Mouse (Mus musculus): ENCODE data around the gene Adgb. TPM values are rescaled to one million over a fixed set of nuclear protein-coding genes. Genes with fewer than 3 reads are reported as not detected.
"Not testable (repeated sequence)": the region's sequence is repeated elsewhere in the genome, so short reads cannot be mapped to it uniquely, and the experiment has no call there.

The Adgb gene
- total RNA-seq (2021): 0.45 and 0.48 TPM in 2 replicates
- long read RNA-seq, experiment 1: 0 reads
- long read RNA-seq, experiment 2, partial matches to known transcripts: 1 of 2 reads
- long read RNA-seq, experiment 2, other reads (novel, unspliced or antisense): 1 of 2 reads

DNA sequence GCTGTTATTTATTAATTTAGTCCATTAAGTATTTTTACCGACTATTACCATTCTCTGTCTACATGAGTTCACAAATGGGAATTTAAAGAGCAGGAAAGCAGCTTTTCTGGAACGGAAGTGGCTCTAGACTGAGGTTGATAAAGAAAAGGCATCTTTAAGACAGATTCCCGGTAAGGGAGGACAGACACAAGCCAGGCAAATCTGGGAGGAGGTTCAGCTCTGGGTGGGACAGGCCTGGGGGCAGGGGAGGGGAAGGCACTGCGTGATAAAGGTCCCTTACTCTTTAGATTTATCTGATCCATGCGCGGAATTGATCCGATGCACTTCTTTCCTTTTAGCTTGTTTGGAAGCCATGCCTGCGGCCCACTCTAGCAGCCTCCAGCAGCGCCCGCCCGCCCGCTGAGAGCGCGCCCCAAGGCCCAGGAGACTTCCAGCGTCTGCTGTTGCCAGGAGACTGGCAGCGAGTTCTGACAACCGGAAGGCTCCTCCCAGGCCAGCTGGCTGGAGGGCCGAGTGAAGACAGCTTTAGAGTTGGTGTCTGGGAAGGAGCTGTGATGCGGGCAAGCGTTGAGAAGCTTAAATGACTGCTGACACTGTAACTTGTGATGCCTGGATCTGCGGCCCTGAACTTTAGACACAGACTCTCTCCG is at the start of gene Adgb:
Adgb (minus strand) TSS at position 366 of the 650 bp plus-strand sequence.
- DNase-seq: peak; percentile 85

DNA sequence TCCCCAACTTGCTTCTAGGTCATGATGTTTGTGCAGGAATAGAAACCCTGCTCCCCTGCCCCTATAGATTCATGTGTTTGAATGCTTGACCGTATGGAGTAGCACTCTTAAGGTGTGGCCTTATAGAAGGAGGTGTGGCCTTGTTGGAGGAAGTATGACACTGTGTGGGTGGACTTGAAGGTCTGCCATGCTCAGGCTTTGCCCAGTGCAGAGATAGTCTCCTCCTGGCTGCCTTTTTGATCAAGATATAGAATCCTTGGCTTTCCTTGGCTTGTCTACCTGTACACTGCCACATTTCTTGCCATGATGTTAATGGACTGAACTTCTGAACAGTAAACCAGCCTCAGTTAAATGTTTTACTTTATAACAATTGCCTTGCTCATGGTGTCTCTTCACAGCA is 8.0 kb upstream of the Adgb start:
- no peak for DNase-seq

DNA sequence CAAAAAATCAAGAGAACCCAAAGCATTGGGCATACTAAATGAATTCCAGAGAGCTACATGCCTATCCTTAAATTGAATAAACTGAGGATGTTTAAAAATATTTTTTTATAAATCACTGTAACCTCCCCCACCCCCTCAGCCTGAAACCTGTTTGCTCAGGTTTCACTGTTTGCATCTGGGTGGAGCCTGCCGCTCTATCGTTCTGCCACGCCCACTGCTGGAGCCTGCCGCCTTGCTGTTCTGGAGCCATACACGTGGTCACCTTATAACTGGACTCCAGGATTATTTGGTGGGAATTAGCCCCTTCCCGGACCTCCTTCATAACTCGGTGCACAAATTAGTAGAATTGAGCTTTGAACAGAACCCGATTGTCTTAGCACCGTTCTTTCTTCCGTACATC is 5.3 kb upstream of the Adgb start:
- not testable (repeated sequence) for DNase-seq

DNA sequence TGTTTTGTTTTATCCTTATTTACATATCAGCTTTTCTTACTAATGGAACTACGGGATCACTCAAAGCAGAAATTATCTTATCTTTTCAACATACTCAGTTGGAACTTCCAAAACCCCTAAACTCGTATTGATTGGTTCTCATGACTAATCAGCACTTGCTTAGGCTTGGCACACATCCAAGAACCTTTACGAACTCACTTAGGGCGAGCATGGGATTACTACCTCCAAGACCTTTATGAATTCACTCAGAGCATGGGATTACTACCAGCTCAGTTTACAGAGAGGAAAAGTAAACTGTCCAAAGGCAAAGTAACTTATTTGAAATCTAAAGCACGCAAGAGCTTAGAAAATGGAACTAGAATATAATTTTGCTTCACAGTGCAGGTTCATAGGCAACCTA is 4.8 kb upstream of the Adgb start:
- DNase-seq: no peak

DNA sequence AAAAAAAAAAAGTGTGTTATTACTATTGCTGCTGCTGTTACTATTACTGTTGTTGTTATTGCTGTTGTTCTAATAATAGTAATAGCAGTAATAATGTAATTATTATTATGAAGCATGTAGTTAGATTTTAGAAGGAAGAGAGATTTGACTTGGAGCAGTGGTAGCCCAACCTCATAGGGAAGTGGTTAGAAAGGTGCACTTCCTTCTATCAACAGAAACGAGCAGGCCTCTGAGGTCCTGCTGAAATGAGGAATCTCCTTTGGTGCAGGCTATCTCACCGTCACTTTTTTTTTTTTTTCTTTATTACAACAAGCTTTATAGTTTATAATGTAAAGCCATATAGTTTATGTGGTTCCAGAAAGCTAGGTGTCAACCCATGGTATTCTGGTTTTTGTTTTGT is 4.4 kb upstream of the Adgb start:
- DNase-seq: no peak

DNA sequence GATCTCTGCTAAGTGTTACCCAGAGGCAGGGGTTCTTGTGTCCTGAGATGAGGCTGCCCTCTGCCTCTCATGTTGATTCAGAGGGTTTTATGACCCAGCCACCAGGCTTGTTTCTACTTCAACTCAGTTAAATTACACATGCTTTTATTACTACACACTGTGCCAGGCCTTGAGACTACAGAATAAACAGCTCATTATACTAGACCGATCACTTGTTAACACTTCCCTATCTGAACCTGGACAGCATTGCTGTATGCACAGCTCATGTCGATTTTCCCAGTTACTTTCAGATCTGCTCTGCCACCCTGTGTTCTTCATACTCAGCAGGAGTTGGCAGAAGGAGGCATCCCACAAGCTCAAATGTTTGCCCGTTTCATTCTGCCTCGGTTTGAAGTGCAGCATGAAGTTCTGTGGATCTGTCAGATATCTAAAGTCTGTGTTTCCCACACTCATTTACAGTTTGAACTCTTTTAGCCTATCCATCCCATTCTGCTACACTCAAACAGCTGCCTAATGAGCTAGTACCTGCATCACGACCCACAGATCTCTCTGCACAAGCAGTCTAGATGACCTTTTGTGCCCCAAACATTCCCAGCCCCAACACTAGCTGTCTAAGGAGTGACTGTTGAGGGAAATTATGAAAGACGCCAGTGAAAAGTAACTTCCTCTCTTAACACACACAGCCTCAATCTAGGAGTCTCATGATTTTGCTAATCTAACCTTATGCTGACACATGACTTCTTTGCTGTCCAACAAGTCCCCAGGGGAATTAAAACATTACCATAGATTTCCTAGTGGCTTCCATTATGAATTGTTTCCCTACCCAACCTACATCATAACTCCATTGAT is 3.2 kb downstream of the Adgb start:
- DNase-seq: no peak

DNA sequence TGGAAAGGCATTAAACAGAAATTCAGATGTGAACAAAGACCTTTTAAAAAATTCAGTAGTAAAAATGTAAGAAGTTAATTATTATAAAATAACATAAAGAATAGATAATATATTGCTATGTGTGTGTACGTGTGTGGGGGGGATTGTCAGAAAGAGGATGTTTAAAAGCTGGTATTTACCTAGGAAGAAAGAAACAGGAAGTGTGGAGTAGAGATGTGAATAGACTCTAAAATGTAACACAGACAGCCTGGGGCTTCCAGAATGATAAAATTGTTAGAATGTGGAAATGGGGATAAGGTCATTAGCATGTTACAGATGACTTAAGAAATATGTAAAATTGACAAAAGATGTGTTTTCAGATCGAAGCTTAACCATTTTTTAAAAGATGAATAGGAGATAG is 12.0 kb downstream of the Adgb start:
- DNase-seq: no peak

DNA sequence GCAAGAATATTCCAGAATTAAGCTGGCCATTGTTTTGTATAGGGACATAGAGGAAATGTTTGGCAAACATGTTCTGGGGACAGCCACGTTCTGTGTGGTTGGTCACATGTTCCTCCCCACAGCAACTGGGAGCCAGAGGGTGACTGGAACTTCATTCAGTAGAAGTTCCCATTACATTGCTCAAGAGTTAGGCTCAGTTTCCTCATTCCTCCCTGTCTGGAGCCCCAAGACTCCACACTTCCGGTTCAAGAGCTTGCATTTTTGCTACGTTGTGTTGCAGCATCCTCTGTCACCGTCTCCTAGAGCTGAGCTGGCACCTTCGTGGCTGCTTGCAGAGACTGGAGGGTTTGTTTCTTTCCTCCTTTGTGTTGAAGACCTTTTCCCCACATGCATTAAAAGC is 15.1 kb downstream of the Adgb start:
- no peak for DNase-seq

DNA sequence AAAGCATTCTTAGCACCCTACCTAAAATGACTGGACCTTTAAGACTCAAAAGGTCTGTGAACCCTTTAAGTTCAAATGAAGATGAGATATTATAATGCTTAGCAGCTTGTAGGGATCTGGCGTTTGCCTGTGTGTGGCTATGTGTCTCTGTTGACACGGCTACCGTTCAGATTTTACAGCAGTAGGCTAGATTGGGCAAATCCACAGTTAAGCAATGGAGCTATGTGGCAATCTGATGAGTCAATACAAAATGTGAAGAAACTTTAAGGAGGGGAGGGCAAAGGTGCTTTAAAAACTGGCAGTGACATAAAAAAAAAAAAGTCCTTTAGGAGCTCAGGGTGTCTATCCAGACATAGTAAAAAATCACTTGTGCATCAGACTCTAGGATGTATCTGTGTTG is 23.1 kb downstream of the Adgb start:
- DNase-seq: peak; percentile 56

DNA sequence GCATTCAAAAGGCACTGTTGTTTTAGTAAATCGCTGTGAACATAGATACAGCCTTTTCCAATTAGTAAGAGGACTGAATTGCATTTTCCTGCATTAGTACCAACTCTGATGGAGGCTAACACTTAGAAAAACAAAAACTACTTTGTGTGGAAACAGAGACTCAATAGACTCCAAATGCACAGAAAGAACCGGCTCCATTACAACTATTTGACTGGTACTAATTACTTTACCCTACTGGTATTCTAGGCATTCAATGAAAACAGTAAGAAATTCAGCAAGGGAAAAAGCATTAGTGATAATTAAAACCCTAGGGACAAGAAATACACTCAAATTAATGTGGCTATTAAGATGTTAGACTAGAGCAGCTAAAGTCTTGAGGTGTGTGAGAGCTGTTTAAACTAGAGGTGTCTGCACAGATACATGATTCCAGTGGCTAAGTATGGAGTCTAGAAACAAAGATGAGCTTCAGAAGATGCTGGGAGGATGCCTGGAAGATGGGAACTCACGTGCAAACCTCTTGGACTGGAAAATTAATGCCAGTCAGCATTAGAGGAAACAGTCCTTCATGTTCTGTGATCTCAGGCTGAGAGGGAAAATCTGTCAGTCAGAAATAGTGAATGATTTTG is 27.2 kb downstream of the Adgb start:
- no peak for DNase-seq

DNA sequence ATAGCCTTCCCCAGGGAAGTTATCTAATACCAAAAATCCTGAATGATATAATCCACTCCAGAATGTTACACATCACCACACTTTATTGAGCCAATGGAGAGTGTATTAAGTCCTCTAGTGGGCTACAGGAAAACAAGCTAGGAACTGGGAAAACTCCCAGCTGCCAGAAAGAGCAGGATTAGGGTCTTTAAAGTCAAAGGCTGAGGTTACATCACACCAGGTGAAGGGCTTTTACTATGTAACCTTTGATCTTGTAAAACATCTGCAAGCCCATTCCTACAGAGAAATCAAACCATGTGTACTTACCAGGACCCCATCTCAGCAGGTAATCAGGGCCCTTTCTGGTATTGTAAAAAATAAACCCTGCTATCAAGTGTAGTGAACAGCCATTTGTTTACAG is 28.6 kb downstream of the Adgb start:
- no peak for DNase-seq

DNA sequence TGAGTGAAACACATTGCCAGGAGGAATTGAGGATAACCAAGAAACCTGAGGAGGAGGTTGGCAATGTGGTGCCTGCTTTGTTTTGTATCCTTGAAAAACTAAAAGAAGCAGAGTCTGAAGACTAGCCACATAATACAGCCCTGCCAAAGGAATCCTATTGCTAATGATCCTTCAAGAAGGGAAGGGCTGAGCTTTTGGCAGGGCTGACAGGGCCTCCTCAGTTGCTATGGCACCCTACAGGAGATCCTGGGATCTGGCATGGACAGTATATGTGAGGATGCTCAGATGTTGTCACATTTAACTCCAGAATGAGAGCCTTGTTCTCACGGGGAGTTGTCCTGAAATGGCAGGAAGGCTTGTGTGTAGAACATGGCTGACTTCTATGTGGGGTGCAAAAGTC is 37.1 kb downstream of the Adgb start:
- DNase-seq: no peak

DNA sequence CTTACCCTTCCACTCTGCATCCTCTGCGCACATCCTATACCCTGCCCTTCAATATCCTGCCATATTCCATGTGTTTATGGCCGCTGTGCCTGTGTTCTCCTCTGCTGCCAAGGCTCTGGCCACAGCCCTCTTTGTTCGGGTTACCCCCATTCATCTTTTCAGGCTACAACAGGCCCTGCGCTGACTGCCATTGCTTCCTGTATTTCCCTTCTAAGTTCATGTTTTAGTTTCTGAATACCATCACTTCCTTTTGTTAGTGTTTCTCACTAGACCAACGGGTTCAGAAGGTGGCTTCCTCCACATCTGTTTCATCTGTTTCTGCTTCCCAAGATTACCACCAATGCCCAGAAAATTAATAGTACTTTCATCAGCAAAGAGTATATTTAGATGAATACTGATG is 42.5 kb downstream of the Adgb start:
- DNase-seq: no peak

DNA sequence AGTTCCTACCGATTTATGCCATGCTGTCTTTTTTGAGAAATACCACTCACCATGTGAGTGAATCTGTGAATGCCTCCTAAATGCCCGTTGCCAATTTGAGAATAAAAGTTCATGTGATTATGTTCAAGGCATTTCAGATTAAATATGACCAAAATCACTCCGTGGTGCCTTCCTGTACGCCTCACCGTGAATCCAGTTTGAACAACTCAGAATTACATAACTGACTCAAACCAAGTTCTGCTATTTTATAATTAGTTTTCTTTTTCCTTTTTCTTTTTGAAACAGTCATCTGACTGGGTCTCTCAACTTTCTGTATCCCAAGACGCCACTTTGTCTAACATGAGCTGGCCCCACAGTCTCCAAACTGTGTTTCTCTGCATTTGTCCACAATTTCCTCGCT is 43.1 kb downstream of the Adgb start:
- no peak for DNase-seq

DNA sequence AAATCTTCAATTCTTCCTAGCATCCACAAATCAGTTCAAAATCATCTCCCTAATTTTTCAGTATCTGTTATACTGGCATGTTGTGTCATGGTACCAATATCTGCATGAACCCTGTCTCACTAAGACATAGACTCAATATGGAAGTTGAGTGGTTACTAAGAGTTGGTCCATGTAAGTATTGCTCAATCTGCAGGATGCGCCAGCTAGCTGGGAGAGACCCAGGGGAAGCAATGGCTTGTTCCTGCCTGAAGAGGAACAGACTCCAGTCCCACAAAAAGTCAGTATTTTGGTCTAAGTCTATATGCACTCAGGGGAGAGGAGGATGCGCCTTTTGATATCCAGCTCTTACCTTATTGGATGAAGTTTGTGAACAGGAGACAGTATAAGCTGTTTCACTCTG is 47.7 kb downstream of the Adgb start:
- DNase-seq: no peak

DNA sequence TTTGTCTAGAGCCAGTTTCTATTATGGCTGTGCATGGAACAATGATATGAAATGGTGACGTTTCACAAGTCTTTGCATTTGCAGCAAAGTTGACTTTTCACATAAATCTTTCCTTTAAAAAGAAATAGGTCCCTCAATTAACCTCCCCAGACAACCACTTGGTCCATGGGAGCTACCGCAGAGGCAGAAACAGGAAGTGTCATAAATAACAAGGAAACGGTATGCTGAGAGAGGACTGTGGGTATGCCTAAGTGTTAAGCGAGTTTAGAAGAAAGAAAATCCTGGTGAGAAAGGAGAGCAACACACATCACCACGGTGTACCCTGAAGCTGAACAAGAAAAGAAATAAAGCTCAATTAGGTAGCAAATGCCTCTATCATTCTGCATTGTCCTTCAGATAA is 61.1 kb downstream of the Adgb start:
- DNase-seq: no peak

DNA sequence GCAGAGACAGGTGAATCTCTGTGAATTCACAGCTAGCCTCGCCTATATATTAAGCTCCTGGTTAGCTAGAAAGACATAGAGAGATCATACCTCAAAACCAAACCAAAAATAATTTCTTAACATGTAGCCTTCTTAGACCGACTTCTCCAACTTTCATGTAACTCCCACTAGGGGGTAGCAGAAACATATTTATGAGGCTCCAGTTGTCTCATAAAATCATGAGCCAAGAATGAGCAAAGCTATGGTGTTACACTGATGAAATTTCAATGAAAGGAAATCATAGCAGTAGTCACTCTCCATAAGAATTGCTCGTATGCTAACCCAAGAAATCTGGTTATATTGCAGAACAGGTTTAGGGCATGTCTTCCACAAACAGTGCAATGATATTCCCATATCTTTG is 64.0 kb downstream of the Adgb start:
- no peak for DNase-seq

DNA sequence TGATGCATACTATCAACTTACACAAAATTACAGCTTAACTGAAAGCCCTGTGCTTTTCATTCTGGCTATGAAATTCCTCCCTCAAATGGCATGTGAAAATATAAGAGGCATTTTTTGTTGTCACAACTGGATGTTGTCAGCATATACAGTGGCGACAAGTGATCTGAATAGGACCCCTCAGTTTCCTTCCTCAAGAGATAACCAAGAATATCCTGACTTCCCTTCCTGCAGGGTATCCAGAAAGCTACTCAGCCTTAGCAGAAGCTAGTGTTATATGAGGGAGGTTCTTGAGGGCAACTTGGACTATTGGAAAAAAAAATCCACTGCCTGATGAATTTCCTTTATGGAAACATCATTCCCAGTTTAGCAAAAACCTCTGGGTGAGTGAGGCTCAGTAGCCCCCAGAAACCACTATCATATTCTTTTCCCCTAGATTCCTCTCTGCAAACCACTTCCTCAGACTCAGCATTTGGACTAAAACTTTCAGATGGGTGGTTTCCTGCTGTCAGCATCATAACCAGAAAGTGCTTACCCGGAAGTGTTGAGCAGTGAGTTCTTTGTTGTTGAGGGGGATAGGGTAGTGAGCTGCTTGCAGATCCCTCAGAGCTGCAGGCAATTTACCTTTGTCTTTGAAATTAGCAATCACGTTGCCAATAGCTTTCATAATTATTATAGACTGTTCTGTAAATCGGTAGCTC is 76.2 kb downstream of the Adgb start:
- no peak for DNase-seq

DNA sequence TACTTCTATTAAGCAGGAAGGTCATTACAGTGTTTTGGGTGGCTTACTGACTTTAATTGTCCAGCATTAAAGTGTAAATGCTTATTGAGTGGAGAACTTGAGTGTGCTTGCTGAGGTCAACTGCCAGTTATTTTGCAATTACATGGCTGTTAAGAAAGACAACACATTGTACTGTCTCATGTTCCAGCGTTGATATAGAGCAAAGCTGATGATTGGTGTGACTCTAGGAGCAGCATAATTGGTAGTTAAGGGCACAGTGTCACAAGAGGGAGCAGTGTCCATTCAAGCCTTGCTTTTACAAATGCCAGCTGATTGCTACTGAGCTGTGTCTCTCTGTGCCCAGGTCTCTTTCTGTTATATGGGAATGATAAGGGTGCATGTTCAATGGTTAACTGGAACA is 97.5 kb downstream of the Adgb start:
- DNase-seq: no peak

DNA sequence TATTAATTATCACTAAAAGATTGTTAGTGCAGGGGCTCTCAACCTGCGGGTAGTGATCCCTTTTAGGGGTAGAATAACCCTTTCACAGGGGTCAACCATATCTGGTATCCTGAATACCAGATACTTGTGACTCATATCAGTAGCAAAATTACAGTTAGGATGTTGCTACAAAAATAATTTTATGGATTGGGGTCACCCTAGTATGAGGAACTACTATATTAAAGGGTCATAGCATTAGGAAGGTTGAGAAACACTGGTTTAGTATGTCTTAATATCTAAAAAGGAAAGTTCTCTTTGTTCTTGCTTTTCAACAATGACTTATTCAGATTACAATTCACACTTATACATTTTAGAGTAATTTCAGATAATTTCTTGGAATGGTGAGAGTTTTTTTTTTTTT is 108.1 kb downstream of the Adgb start:
- no peak for DNase-seq

DNA sequence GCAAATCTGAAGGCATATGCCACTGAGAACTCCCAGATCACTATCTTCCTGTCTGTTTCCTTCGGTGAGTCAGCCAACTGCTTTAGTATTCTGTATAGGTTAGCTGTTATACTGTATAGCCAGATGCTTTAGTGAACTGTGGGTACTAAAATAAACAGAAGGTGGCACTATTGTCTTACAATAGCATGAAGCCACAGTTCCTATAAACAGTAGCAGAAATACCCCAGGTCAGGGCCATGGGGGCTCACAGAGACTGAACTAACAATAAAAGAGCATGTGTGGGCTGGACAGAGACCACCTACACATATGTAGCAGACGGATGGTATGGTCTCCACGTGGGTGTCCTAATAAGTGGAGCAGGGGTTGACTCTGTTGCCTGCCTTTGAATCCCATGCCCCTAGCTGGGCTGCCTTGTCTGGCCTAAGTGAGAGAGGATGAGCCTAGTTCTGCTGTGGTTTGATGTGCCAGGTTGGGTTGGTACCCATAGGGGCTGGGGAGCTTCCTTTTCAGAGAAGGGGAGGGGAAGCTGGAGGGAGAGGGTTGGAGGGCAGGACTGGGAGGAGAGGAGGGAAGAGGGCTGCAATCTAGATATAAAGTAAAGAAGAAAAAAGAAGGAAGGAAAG is 116.4 kb downstream of the Adgb start:
- no peak for DNase-seq

DNA sequence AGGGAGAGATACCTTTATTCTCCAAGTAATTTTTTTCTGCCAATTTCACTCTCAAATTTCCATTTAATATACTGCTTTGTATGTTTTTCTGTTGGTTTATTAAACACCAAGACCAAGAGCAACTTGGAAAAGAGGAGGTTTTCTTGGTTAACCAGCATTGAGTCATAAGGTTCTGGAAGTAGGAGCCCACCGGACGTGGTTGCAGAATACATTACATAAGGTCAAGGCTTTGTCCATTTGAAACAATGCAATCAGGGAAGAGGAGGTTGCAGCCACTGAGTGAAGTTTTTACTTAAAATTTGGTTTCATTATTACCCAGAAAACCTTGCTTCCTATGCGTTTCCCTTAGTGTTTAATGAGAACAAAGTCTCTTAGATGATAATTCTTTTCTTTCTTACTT is 119.9 kb downstream of the Adgb start:
- DNase-seq: no peak

Measured in adrenal gland, postnatal 14 days (tissue).